Mouse (Mus musculus): ENCODE results near the gene Acsl1.
A peak's percentile ranks its signal among the peaks of the same experiment; 100 is the strongest.

The Acsl1 gene

GRCm38 (mm10) chr8:46470792-46471781 is at the start of gene Acsl1:
Acsl1 (plus strand) TSS chr8:46471037.
- DNase-seq (ENCODE audit: low spot score in 2 of 2), result peak; percentile 100

DNA sequence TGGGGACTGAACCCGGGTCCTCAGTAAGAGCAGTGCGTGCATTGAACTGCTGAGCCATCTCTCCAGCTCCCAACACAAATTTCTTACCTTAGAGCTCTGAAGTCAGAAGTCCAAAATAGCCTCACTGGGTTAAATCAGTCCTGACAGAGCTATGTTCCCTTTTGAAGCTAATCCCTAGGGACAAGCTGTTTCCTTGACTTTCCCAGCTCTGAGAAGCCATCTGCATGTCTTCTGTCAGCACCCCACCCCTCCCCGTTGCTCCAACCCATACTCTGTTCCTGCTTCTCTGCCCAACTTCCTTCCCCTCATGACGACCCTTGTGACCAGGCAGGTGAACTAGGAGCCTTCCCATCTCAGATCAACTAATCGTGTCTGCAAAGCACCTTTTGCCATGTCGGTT is 49.3 kb upstream of the Acsl1 start:
- no peak for DNase-seq (ENCODE audit: low spot score in 2 of 2)

- no peak for DNase-seq (ENCODE audit: low spot score in 2 of 2)
Observed at GRCm38 (mm10) chr8:46427940-46428339, 42.9 kb upstream of the Acsl1 start.

- no peak for DNase-seq (ENCODE audit: low spot score in 2 of 2)
Observed at GRCm38 (mm10) chr8:46429871-46430270, 41.0 kb upstream of the Acsl1 start.

DNA sequence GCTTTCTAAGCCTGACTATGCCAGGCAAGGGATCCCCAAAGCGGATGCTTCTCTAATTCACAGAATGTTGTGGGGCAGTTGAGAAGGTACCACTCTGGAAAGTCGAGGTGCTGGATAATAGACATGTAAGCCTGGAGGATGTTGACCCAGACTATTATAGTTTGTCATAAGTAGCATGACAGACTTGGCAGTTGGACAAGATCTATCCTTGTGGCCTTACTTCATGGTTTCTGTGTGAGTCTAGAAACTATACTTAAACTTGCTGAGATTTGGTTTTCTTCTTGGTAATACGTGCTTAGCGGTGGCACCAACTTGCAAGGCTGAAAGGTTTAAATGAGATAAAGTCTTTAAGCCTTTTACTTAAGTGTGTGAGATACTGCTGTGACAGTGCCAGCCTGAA is 38.9 kb upstream of the Acsl1 start:
- no peak for DNase-seq (ENCODE audit: low spot score in 2 of 2)

- no peak for DNase-seq (ENCODE audit: low spot score in 2 of 2)
Observed at GRCm38 (mm10) chr8:46432581-46432980, 38.3 kb upstream of the Acsl1 start.

DNA sequence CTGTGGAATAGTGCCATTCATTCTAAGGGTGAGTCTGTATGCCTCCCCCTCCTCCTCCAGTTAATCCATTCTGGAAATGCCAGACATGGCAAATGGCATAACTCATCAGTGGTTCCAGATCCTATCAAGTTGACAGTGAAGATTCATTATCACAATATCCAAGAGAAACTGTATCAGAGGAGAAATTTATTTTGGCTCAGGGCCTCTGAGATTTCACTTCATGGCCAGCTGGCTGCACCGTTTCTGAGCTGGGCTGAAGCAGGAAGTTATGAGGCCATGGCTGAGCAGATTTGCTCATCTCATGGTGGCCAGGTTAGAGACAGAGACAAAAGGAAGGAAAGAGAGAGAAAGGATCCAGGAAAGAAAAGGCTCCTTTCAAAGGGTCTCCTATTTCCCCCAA is 37.2 kb upstream of the Acsl1 start:
- no peak for DNase-seq (ENCODE audit: low spot score in 2 of 2)

DNA sequence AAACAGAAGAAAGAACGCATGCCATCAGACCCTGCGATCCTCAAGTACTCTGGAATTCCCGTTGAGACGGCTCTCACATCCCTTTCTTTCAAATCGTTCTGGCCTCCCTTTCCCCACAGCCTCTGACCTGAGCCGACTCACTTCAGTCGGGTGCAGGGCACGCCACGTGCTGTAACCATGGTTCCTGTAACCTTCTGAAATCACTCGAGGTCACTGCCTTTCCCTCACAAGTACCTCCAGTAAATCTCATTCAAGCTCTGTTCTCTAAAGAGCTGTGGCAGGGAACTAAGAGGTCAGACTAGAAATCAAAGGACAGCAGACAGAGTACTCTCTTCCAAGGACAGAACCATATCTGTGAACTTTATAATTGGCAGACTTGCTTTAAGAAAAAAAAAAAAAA is 32.3 kb upstream of the Acsl1 start:
- DNase-seq (ENCODE audit: low spot score in 2 of 2), result no peak

DNA sequence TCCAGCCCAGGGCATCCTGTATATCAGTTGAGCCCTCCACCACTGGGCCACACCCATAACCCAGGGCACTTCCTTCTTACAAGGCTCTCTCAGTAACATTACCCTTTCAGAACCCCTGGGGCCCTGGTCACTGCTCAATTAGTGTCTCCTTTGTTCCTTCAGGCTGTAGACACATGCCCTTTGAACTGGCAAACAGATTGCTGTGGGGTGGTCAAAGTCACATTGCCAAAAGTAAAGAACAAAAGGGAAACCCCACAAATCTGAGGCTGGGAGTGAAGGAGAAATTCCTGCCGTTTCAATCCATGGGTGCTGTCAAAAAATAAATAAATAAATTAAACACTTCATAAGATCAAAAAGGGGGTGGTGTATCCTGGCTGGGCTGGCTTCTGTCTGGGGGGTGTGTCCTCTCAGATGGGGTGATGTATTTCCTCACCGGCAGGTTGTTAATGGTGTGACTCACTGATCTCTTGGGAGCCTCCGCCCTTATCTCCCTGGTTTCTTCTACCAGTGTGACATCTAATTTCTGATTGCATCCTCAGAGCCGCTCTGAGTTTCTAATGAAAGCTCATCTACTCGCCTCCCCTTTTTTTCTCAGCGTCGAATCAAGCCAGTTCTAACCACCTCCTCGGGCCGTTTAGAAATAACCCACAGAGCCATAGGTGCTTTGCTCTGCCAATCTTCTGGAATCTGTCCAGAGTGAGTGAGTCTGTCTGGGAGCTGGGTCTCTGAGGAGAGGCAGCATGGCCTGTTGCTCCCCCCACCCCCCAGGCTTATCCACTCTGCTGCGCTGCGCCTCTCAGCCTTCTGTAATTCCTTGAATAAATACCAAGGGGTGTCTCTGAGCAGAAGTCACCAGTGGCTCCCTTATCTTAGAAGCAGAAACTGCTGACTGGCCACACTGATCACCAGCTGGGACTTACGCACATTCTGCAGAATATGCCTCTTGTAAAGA is 24.6 kb upstream of the Acsl1 start:
- DNase-seq (ENCODE audit: low spot score in 2 of 2), result no peak

DNA sequence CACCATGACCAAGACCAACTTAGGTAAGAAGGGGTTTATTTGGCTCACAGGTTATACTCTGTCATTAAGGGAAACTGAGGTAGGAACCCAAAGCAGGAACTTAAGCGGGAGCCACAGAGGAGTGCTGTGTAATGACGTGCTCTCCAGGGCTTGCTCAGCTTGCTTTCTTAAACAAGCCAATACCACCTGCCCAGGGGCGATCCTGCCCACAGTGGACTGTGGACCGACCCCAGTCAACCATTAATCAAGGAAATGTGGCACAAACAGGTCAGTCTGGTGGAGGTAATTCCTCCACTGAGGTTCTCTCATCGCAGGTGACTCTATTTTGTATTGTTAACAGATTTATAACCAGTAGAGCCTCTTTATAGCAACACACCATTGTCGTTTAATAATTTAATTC is 23.5 kb upstream of the Acsl1 start:
- DNase-seq (ENCODE audit: low spot score in 2 of 2), result no peak

DNA sequence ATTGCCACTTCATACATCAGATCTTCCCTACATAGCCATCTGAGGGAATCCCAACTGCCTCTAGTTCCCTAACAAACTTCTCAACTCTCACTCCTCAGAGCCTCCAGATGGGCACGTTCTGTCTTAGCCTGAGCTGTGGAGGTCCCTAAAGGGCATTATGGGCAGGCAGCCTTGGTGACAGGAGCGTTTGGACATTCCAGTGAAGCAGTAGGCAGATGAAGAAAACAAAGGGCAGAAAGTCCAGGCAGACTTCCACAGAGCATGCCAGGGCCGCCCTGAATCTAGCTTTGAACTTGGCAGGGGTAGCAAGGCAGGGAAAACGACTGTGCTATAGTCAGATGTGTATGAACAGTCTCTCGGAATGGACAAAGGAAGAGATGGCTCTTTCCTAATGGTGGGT is 22.2 kb upstream of the Acsl1 start:
- no peak for DNase-seq (ENCODE audit: low spot score in 2 of 2)

DNA sequence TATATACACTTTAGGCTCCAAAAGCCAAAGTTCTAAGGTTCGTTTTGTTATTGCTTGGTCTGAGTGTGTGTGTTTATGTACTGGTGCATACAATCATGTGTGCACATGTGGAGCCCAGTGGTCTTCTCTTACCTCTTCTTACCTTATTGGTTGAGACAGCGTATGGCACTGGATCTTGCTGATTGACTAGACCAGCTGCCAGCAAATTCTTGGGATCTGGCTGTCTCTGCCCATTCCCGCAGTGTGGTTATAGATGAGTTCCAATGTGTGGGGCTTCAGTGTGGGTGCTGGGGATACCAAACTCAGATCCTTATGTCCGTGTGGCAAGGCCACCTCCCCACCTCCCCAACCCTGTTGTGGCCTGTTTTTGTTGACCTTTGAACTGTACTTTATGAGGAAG is 21.8 kb upstream of the Acsl1 start:
- no peak for DNase-seq (ENCODE audit: low spot score in 2 of 2)

DNA sequence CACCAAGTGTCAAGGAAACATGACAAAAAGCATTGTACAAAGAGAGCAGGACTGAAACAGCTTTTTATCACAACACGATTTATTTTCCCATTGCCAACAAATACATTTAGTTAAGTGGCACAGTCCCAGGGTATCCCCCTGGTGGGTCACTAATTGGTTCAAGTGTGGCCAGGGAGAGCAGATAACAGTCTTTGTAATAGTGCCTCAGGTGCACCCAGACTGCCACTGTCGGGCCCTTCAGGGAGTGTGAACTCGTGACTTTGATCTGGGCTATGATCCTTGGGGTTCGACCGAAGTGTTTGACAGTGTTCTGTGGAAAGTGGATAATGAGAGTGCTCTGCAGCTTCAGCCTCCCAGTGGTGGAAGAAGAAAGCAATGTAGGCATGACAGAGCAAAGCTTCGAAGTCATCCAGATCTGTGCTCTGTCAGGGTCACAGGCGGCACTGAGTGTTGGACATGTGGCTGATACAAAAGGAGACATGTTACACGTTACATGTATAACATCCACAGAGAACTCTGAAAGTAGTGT is 21.1 kb upstream of the Acsl1 start:
- no peak for DNase-seq (ENCODE audit: low spot score in 2 of 2)

DNA sequence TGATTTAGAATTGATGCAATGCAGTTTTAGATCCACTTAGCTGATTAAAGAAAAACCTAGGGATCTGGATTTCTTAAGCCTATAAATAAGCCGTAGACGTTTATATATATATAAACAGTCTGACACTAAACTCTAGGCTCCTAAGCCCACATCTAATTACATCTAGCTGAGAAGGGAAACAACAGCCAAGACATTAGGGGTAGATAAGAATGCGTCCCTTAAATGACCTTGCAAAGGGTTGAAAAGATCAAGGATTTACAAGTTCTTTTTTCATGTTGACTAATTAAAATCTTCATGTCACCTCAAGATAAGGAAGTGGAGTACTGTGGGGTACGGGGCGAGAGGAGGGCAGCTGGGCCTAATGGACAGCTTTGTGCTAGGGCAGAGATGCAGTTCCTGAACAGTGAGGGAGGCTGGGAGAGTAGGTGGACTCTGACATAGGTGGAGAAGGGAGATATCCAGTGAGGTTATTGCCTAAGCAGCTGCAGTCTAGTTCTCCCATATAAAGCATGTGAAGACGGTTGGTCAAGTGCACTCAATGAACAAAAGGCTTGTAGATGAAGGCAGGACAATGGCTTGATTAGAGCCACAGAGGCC is 12.5 kb upstream of the Acsl1 start:
- no peak for DNase-seq (ENCODE audit: low spot score in 2 of 2)

DNA sequence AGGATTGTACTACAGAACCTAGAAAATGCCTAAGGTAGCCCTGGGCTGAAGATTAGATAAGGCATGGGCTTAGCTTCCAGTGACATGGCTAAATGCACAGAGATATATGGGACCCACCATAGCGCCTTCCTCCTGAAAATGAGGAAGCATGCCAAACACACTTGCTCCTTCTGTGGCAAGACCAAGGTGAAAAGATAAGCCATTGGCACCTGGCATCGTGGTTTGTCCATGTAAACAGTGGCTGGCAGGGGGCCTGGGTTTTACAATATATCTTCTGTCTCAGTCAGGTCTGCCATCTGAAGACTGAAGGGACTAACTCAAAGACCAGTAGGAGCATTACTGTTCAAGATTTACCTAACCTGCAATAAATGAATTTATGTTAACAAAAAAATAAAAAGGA is 2.4 kb upstream of the Acsl1 start:
- no peak for DNase-seq (ENCODE audit: low spot score in 2 of 2)

DNA sequence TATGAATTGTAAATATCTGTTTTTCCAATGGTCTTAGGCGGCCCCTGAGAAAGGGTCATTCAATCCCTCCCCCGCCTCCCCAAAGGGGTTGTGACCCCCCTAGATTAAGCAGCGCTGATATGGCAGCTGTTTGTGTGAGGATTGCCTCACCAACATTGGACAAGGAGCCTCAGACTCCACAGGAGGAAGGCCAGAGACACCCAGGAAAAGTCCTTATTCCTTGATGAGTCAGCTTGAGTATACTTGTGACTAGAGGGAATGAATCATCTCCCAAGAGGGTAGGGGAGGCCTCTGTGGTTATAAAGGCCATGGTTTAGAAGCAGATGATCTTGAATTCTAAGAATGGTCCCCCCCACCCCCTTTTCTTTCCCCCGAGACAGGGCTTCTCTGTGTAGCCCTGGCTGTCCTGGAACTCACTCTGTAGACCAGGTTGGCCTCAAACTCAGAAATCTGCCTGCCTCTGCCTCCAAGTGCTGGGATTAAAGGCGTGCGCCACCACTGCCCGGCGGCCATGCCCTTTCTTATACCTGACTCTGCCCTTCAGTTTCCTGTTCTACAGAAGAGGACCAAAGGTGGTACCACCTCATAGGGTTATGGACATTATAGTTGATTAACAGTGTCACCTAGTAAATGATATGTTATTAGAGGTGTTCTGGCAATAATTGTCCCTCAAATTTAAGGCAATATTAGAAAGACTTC is 1.6 kb upstream of the Acsl1 start:
- DNase-seq (ENCODE audit: low spot score in 2 of 2), result no peak

DNA sequence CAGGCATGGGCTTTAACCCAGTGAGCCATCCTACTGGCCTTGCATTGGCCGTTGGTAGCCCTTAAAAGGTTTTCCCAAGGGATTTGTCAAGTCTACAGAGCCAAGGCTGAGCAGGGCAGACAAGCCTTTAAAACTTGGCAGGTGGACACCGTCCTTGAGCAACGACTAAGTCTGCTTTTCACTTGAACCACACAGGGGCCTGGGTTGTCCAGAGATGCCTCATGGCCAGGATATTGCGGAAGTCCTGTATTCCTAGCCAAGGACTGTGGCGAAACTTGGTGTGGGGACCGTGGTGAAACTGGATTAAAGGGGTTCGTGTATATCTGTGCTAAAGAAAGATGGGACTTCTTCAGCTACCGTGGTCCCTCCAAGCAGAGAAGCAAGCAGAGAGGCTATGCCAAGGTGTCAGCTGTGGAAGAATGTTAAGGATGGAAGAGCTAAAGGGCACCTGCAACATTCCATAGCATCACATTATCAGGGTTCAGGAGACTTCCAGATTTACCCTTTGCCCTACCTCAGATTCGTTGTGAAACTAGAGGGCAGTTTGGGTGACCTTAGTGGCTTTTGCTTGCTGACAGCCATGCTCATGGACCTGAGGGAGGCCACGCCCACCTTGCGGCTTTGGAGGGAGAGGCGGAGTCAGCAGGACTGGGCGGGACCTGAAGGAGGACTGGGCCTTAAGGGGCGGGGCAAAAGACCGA is 596 bp upstream of the Acsl1 start:
- peak in 1 of 2 experiments; percentile 62 for DNase-seq (ENCODE audit: low spot score in 2 of 2)

GRCm38 (mm10) chr8:46471926-46472485 is 1.2 kb downstream of the Acsl1 start:
- DNase-seq (ENCODE audit: low spot score in 2 of 2), result peak in 1 of 2 experiments; percentile 58

DNA sequence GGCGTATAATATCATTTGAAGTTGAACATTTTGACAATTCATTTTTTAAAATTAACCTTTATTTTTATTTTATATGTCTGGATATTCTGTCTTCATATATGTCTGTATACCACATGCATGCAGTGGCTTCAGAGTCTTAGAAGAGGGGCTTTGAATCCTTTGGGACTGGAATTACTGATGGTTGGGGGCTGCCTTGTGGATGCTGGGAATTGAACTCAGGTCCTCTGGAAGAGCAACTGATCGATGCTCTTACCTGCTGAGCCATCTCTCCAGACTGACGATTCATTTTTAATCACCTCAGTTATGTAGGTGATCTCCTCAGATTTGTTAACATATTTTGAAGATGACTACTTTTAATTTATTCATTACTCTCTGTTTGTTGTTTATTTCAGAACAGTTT is 3.3 kb downstream of the Acsl1 start:
- peak in 1 of 2 experiments; percentile 53 for DNase-seq (ENCODE audit: low spot score in 2 of 2)

DNA sequence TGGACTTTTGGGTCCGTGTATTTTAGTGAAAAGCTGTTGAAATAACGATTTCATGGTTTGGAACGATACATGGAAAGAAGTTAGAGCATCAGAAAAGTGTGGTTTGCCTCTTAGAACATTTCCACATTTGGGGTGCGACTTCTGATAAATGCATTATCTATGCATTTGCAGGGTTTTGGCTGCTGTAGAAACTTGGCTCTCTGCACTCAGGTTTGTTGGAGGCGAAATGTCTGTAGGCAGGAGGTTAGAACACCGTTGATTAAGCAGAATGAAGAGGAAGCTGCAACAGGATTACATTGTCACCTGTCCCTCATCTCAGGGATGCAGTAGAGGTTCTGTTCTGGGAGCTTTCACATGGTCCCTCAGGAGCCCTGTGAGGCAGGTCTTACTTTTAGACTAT is 3.8 kb downstream of the Acsl1 start:
- DNase-seq (ENCODE audit: low spot score in 2 of 2), result peak; percentile 41 to 63

All from spleen, postnatal 4 days (tissue).